10 mouse cellular contexts compared by ENCODE assay signal in the genomic region with DNA sequence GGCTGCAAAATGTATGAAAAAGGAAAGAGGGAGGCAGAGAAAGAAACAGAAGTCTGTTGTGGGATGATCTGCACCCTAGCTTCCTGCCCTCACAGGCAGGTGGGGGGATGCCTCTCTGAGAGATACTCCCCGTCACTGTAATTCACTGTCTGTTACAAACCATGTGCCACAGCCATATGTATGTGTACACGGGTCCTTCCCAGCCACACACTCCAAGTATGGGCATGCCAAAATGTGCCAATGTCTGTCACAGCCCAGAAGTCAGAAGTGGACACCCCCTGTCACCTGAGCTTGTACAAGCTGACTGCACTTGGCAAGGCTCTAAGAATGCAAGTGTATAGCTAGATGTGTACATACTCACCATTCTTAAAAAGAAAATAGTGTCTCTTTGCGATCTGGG. TPM values are rescaled to one million over a fixed set of nuclear protein-coding genes. Genes with fewer than 3 reads are reported as not detected.
A peak's percentile ranks its signal among the peaks of the same experiment; 100 is the strongest.
DNase-seq lines count a peak whose midpoint lies in the region; ATAC-seq and TF ChIP-seq lines count a peak whose summit lies in the region.
"Had no signal": no experiment of that assay in that cellular context is flagged by ENCODE, and none has a peak within 500 bp of the region (broad histone marks: within the 10 kb centered on the region; RNA-seq: fewer than 3 reads in every experiment).

No protein-coding gene starts in this region.

- ATAC-seq in forebrain, embryonic 13.5 days = no peak
- no peak for ATAC-seq in forebrain, embryonic 11.5 days (replicated peaks; ENCODE audit: low FRiP score)
- ATAC-seq in limb, embryonic 11.5 days (ENCODE audit: insufficient number of reproducible peaks, low FRiP score, low TSS enrichment, low read depth) = no peak

- H3K27me3 ChIP-seq in forebrain, embryonic 13.5 days = peaks cover 22% of the 10 kb centered on the region
- H3K27me3 ChIP-seq in forebrain, embryonic 11.5 days (ENCODE audit: control insufficient read depth, insufficient read depth, low read length) = peaks cover 27% of the 10 kb centered on the region
- H3K27me3 ChIP-seq in limb, embryonic 11.5 days (ENCODE audit: control insufficient read depth, insufficient read depth, low read length) = peaks cover 38% of the 10 kb centered on the region
- peaks cover 78% of the 10 kb centered on the region for H3K27me3 ChIP-seq in limb, embryonic 10.5 days (ENCODE audit: low read depth, poor library complexity, severe bottlenecking)

- 0 out of 2 replicates have a peak overlapping the region, but pooled peaks have one; percentile 48 for H3K27ac ChIP-seq in forebrain, embryonic 13.5 days
- H3K27ac ChIP-seq in forebrain, embryonic 11.5 days (ENCODE audit: low read depth, low read length) = no peak overlapping the region
- no peak overlapping the region for H3K27ac ChIP-seq in limb, embryonic 11.5 days (replicated peaks; ENCODE audit: low read depth, low read length)
- H3K27ac ChIP-seq in limb, embryonic 10.5 days = no peak overlapping the region
- no peak overlapping the region for H3K27ac ChIP-seq in olfactory bulb, adult 2 months (ENCODE audit: insufficient read depth, low read depth, low read length)
- H3K27ac ChIP-seq: macrophage; stomach, embryonic 15.5 days had no signal

- peaks cover 37% of the 10 kb centered on the region for H3K4me1 ChIP-seq in forebrain, embryonic 13.5 days
- H3K4me1 ChIP-seq in forebrain, embryonic 11.5 days (replicated peaks; ENCODE audit: control insufficient read depth, insufficient read depth, low read length) = peaks cover 5% of the 10 kb centered on the region
- peaks cover 15% of the 10 kb centered on the region for H3K4me1 ChIP-seq in limb, embryonic 11.5 days (ENCODE audit: control insufficient read depth, insufficient read depth, low read length)
- H3K4me1 ChIP-seq in limb, embryonic 10.5 days = peaks cover 49% of the 10 kb centered on the region
- H3K4me1 ChIP-seq in olfactory bulb, adult 2 months (ENCODE audit: control insufficient read depth, insufficient read depth, low read length) = peaks cover 15% of the 10 kb centered on the region

- 32% methylated on average over 3 of the region's 3 CpGs for WGBS in forebrain, embryonic 13.5 days
- WGBS in forebrain, embryonic 11.5 days = 43% methylated on average over 3 of the region's 3 CpGs
- WGBS in limb, embryonic 11.5 days = 40% methylated on average over 3 of the region's 3 CpGs
- 39% methylated on average over 3 of the region's 3 CpGs for WGBS in limb, embryonic 10.5 days
- 61% methylated on average over 3 of the region's 3 CpGs for WGBS in olfactory bulb, adult 2 months

- no peak for DNase-seq in forebrain, embryonic 11.5 days (ENCODE audit: low spot score)
- DNase-seq in limb, embryonic 11.5 days (ENCODE audit: low spot score) = no peak
- no peak for DNase-seq in limb, embryonic 10.5 days (ENCODE audit: low spot score)
- DNase-seq in layer of hippocampus, postnatal 14 days (ENCODE audit: low spot score in 2 of 2) = peak; percentile 28 to 42
- DNase-seq in adrenal gland, adult 2 months = no peak
- DNase-seq in T-cell, adult 2 months (ENCODE audit: low spot score) = no peak

- TF ChIP-seq CTCF in olfactory bulb, adult 2 months (IDR thresholded peaks at IDR 0.05; ENCODE audit: insufficient read depth, low read depth, low read length) = no peak

- H3K4me2 ChIP-seq in forebrain, embryonic 13.5 days = peak overlapping the region; percentile 82
- H3K4me2 ChIP-seq in forebrain, embryonic 11.5 days (ENCODE audit: low read depth, low read length, severe bottlenecking) = no peak overlapping the region
- peak overlapping the region; percentile 99 for H3K4me2 ChIP-seq in limb, embryonic 11.5 days (ENCODE audit: low read depth, severe bottlenecking)

- no peaks in the 10 kb centered on the region for H3K9me3 ChIP-seq in forebrain, embryonic 13.5 days (replicated peaks)
- H3K9me3 ChIP-seq in forebrain, embryonic 11.5 days (ENCODE audit: control insufficient read depth, low read length) = no peaks in the 10 kb centered on the region
- no peaks in the 10 kb centered on the region for H3K9me3 ChIP-seq in limb, embryonic 11.5 days (ENCODE audit: control insufficient read depth, low read length)
- no peaks in the 10 kb centered on the region for H3K9me3 ChIP-seq in limb, embryonic 10.5 days (replicated peaks)
- H3K9me3 ChIP-seq: stomach, embryonic 15.5 days had no signal

- H3K4me3 ChIP-seq in forebrain, embryonic 13.5 days = peak overlapping the region; percentile 82
- H3K4me3 ChIP-seq in forebrain, embryonic 11.5 days (ENCODE audit: low read depth, low read length) = no peak overlapping the region
- no peak overlapping the region for H3K4me3 ChIP-seq in limb, embryonic 11.5 days (ENCODE audit: low read depth, low read length)
- H3K4me3 ChIP-seq in limb, embryonic 10.5 days = no peak overlapping the region
- peak overlapping the region; percentile 9; the same call in 1 of the 2 replicates for H3K4me3 ChIP-seq in olfactory bulb, adult 2 months (ENCODE audit: insufficient read depth, low read depth, low read length)

- peak overlapping the region; percentile 96 for H3K9ac ChIP-seq in forebrain, embryonic 13.5 days
- no peak overlapping the region for H3K9ac ChIP-seq in forebrain, embryonic 11.5 days (ENCODE audit: low read length)
- no peak overlapping the region for H3K9ac ChIP-seq in limb, embryonic 11.5 days (ENCODE audit: low read length)
- H3K9ac ChIP-seq: stomach, embryonic 15.5 days had no signal

- no peak for TF ChIP-seq POLR2A in olfactory bulb, adult 2 months (IDR thresholded peaks at IDR 0.05; ENCODE audit: insufficient read depth, low read depth, low read length)

- H3K36me3 ChIP-seq in forebrain, embryonic 13.5 days (ENCODE audit: poor library complexity, severe bottlenecking) = no peaks in the 10 kb centered on the region
- no peaks in the 10 kb centered on the region for H3K36me3 ChIP-seq in forebrain, embryonic 11.5 days (ENCODE audit: control insufficient read depth, insufficient read depth, low read length)
- no peaks in the 10 kb centered on the region for H3K36me3 ChIP-seq in limb, embryonic 11.5 days (ENCODE audit: control insufficient read depth, insufficient read depth, low read length)
- no peaks in the 10 kb centered on the region for H3K36me3 ChIP-seq in limb, embryonic 10.5 days
- H3K36me3 ChIP-seq: stomach, embryonic 15.5 days had no signal

RNA-seq across cellular contexts. Expression of a gene that starts 2.8 kb away (rescaled TPM):
- 14.8 and 18.6 TPM in 2 replicates for polyA plus RNA-seq in forebrain, embryonic 13.5 days (2015; fragmentation: Nextera tagmentation; extraction: Ambion mirVana)
- 3.5 and 4.3 TPM in 2 replicates for polyA plus RNA-seq in forebrain, embryonic 11.5 days (2014; fragmentation: Nextera tagmentation; extraction: Ambion mirVana)
- 4.1 and 4.5 TPM in 2 replicates for polyA plus RNA-seq in limb, embryonic 11.5 days (2014; fragmentation: Nextera tagmentation; extraction: Ambion mirVana)
- polyA plus RNA-seq in limb, embryonic 10.5 days (2016; fragmentation: Nextera tagmentation; extraction: Ambion mirVana) = 1.1 and 1.9 TPM in 2 replicates
- 100 to 1,000 TPM; 113 to 120 TPM for total RNA-seq in layer of hippocampus, postnatal 14 days (2021)
- polyA plus RNA-seq in olfactory bulb, adult 2 months (2012; ENCODE audit: insufficient read depth, insufficient read length, low replicate concordance, missing spikeins) = not detected in 2 replicates
- total RNA-seq in adrenal gland, adult 2 months (2021) = 1 to 10 TPM; 4.9 to 6.4 TPM
- polyA plus RNA-seq in adrenal gland, adult 2 months (2012; rRNA removed) = 1.1 and 1.7 TPM in 2 replicates

Comparison
In these comparisons a context has a peak if more than half of its experiments do, and no peak if none do; other contexts are left out.
1. H3K4me3 ChIP-seq: peak in forebrain, embryonic 13.5 days (single experiment) and olfactory bulb, adult 2 months (single experiment); none in forebrain, embryonic 11.5 days (single experiment), limb, embryonic 11.5 days (single experiment) and limb, embryonic 10.5 days (single experiment).
2. DNase-seq: peak in layer of hippocampus, postnatal 14 days (2 of 2); none in forebrain, embryonic 11.5 days (single experiment), limb, embryonic 11.5 days (single experiment), limb, embryonic 10.5 days (single experiment), adrenal gland, adult 2 months (single experiment) and T-cell, adult 2 months (single experiment).